Mouse (Mus musculus): ENCODE measurements around the gene Igfl3. TPM values are rescaled to one million over a fixed set of nuclear protein-coding genes. Genes with fewer than 3 reads are reported as not detected.

The Igfl3 gene
- total RNA-seq (2023), result not detected in 2 replicates

DNA sequence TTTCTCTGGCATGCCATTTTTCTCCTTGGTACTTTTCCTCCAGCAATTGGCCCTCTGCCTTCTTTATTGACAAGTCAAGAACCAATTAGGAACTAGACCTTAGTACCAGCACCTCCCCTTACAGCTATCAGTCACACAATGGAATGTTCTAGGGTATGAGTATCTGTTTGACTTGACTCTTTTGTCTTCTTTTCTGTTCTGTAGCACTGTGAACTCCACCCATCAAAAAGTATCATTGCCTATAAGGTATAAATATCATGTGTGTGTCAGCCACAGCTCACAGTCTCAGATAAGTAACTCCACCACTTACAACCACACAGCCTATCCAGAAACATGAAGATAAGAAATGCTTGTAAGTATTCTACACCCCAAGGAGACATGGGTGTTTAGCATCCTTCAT lies at the start of gene Igfl3:
Gene Igfl3, plus strand, starts transcription at position 301 of the 400 bp plus-strand sequence.

Other genes with a start within 250 kb of the Igfl3 start
- gene Ceacam11, start 204.4 kb upstream of the Igfl3 start, total RNA-seq (2023), result not detected in 2 replicates
- gene Ceacam13, start 166.6 kb upstream of the Igfl3 start, total RNA-seq (2023), result not detected in 2 replicates
- gene Ceacam12, start 110.6 kb upstream of the Igfl3 start, total RNA-seq (2023), result not detected in 2 replicates
- gene Mill1, start 68.9 kb downstream of the Igfl3 start, total RNA-seq (2023), result not detected in 2 replicates
- gene Psg18, start 178.5 kb downstream of the Igfl3 start, total RNA-seq (2023), result not detected in 2 replicates

All from neutrophil, adult 65 days (primary cell).